Mouse (Mus musculus): ENCODE data around the gene Bex1. TPM values are rescaled to one million over a fixed set of nuclear protein-coding genes. Genes with fewer than 3 reads are reported as not detected.

Bex1 gene
- 3.2 TPM for polyA plus RNA-seq (2014; fragmentation: Illumina TruSeq; extraction: RNeasy Lipid Tissue Mini Kit (QIAGEN cat#74804); ENCODE audit: low read depth, low replicate concordance)

GRCm38 (mm10) chrX:136214729-136215677 is at the start of gene Bex1, which contains the start of gene Tceal7:
Gene Bex1, minus strand, starts transcription at chrX:136215513.
Gene Tceal7, plus strand, starts transcription at chrX:136214779.

GRCm38 (mm10) chrX:136244574-136245229 is 29.4 kb upstream of the Bex1 start, which contains the start of gene Tceal9:
Gene Tceal9, plus strand, starts transcription at chrX:136245079.

DNA sequence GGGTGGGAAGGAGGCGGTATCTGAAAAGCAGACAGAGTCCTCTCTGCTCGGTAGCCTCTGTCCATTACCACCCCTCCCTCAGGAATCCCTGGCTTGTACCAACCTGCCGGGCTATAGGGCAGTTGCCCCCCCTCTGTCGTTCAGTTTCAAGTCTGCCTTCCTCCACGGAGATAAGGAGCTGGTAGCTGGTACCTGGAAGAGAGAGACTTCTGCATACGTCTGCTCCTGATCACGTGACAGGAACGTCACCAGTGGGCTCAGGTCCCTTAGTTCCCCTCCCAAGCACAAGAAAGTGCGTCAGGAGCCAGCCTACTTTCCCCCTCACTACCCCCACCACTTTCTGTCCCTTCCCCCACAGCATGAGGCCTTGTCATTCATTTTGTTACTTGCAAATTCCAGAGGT is 11.6 kb downstream of the Bex1 start, which contains the start of gene Tceal5:
Gene Tceal5, minus strand, starts transcription at position 213 of the 403 bp plus-strand sequence.

DNA sequence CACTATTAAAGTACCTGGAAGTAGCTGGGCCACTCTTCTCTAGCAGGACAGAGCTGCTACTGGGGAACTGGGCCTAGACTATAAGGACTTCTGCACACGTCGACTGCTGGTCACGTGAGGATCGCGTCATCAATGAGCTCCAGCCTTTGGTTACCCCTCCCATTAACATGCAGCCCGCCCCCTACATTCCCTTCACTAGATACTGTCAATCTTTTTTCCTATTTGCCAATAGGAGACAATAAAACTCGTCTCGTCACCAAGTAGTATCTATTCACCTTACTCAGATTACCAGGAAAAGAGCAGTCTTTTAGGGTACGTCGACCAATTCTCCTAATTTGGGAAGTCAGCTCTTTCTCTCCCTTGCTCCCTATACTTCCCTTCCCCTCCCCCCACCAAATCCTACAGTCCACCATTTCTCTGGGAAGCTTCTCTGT is 43.2 kb downstream of the Bex1 start, which contains the start of gene Tceal8:
Gene Tceal8, minus strand, starts transcription at position 225 of the 434 bp plus-strand sequence.

Other genes starting within 250 kb of the Bex1 start
- 5.0 TPM for gene Arxes2, start 221.7 kb downstream of the Bex1 start, polyA plus RNA-seq (2014; fragmentation: Illumina TruSeq; extraction: RNeasy Lipid Tissue Mini Kit (QIAGEN cat#74804); ENCODE audit: low read depth, low replicate concordance)
- 0.28 TPM for gene Arxes1, start 182.1 kb downstream of the Bex1 start, polyA plus RNA-seq (2014; fragmentation: Illumina TruSeq; extraction: RNeasy Lipid Tissue Mini Kit (QIAGEN cat#74804); ENCODE audit: low read depth, low replicate concordance)
- gene Bex2, start 147.3 kb downstream of the Bex1 start, polyA plus RNA-seq (2014; fragmentation: Illumina TruSeq; extraction: RNeasy Lipid Tissue Mini Kit (QIAGEN cat#74804); ENCODE audit: low read depth, low replicate concordance): 0.57 TPM
- not detected for gene Nxf3, start 130.3 kb downstream of the Bex1 start, polyA plus RNA-seq (2014; fragmentation: Illumina TruSeq; extraction: RNeasy Lipid Tissue Mini Kit (QIAGEN cat#74804); ENCODE audit: low read depth, low replicate concordance)
- gene Bex4, start 76.5 kb downstream of the Bex1 start, polyA plus RNA-seq (2014; fragmentation: Illumina TruSeq; extraction: RNeasy Lipid Tissue Mini Kit (QIAGEN cat#74804); ENCODE audit: low read depth, low replicate concordance): 60.9 TPM
- 222 TPM for gene Tceal8, start 43.2 kb downstream of the Bex1 start, polyA plus RNA-seq (2014; fragmentation: Illumina TruSeq; extraction: RNeasy Lipid Tissue Mini Kit (QIAGEN cat#74804); ENCODE audit: low read depth, low replicate concordance)
- 0.81 TPM for gene Tceal5, start 11.6 kb downstream of the Bex1 start, polyA plus RNA-seq (2014; fragmentation: Illumina TruSeq; extraction: RNeasy Lipid Tissue Mini Kit (QIAGEN cat#74804); ENCODE audit: low read depth, low replicate concordance)
- gene Tceal7, start 734 bp downstream of the Bex1 start, polyA plus RNA-seq (2014; fragmentation: Illumina TruSeq; extraction: RNeasy Lipid Tissue Mini Kit (QIAGEN cat#74804); ENCODE audit: low read depth, low replicate concordance): not detected
- gene Tceal9, start 29.6 kb upstream of the Bex1 start, polyA plus RNA-seq (2014; fragmentation: Illumina TruSeq; extraction: RNeasy Lipid Tissue Mini Kit (QIAGEN cat#74804); ENCODE audit: low read depth, low replicate concordance): 406 TPM
- 19.0 TPM for gene Bex3, start 54.7 kb upstream of the Bex1 start, polyA plus RNA-seq (2014; fragmentation: Illumina TruSeq; extraction: RNeasy Lipid Tissue Mini Kit (QIAGEN cat#74804); ENCODE audit: low read depth, low replicate concordance)

All from kidney, adult 10 weeks (tissue).